Mouse (Mus musculus) WW6 (cell line): Measurements from ENCODE around the gene Snu13.

Experiments
- DNase-seq: peaks from one replicate; pipeline ENCODE4 v3.0.0-alpha.2; 2013; ENCODE audit warnings: low read depth, low spot score

The Snu13 gene

DNA sequence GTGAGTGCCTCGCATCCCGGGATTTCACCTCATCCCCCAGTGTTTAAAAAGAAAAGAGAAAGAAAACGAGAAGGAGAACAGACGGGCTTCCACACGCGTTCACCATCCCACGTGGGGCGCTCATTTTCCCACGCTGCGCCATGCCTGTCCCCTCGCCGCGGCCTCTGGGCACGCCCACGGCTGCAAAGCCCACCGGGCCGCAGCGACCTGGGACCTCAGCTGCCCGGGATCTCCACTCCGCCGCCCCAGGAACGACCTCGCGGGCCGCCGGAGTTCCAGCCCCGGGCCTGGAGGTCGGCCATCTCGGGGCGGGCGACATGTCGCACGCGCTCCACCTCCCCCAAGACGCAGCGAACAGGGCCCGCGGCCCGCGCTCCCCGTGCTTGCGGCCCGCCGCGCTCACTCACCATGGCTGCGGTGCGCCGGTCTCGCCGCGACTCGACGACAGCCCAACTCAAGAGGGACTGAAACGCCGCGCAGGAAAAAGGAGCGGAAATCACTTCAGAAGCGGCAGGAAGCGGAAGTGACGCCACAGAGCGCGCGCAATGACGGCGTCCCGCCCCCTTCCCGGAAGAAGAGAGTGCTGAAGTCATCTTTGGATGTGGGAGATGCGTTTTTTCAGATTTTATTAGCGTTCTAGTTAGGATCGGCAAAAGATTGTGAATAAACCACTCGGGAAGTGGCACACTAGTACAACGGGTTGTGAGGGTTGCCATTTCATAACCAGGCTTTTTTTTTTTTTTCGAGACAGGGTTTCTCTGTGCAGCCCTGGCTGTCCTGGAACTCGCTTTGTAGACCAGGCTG lies at the start of gene Snu13:
Gene Snu13 (minus strand): TSS at position 519 of the 804 bp plus-strand sequence.
- DNase-seq = no peak

DNA sequence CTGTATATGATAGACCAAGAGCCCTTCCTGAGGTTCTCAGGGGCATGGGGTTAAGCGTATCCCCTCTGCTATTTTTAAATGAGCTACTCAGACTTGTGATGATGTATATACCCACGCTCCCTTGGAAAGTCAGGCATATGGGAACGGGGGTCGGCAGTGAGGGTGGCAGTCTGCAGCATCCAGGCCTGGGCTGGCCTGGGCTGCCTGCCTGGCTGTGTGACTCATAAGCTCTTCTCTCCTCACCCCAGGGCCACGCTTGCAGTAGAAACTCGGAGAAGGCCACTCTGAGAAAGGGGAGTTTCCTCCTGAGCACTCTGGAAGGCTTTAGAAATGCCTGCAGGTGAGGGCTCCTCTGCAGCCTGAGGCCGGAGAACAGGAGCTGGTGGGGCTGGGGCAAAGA lies 43.7 kb upstream of the Snu13 start:
- no peak for DNase-seq

DNA sequence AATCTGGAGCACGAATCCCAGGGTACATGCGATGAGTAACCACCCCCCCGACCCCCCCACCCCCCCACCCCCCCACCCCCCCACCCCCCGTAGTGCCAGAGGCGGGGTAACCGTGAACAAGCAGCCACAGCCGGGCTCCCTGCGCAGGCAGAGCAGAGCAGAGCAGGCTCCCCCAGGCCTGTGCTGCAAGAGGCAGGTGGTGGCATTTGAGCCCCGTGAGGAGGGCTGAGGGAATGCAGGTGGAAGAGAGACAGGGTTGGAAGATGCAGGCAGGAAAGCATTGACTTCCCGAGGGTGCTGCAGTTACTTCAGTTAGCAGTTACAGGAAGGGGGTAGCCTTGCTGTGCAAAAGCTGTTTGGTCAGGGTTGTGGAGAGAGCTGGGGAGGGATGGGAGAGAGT lies 39.9 kb upstream of the Snu13 start:
- no peak for DNase-seq

DNA sequence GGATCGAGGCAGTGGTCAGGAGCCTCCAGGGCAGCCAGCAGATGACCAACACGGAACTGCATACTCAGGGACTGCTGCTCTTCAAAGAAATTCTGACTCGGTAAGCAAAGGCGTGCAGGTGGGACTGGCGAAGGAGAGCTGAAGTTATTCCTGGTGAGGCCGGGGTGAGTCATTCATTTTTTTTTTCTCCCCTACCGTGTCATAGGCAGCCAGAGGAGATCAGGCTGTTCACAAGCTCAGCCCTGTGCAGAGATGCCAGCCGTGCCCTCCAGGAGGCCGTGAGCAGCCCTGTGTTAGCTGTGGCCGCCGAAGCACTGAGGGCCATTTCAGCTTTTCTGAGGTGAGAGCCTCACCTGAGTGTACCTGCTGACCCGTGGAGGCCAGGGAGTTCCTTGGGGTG lies 38.7 kb upstream of the Snu13 start:
- no peak for DNase-seq

DNA sequence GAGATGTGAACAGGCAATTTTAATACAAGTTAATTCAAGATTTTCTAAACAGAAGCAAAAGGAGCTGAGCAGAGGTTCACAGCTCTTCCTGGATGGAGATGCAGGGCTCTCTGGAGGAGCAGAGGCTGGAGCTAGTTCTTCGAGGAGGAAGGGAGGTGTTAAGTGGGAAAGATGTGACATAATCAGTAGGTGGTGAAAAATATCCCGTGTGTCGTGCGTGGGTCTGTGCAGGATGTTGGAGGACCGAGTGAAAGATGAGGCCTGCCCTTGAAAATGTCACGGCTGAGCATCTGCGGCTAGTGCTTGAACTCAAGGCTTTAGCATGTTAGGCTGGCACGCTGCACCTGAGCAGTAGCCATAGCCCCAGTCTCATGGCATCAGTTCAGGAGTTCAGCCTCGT lies 38.2 kb upstream of the Snu13 start:
- DNase-seq = no peak

DNA sequence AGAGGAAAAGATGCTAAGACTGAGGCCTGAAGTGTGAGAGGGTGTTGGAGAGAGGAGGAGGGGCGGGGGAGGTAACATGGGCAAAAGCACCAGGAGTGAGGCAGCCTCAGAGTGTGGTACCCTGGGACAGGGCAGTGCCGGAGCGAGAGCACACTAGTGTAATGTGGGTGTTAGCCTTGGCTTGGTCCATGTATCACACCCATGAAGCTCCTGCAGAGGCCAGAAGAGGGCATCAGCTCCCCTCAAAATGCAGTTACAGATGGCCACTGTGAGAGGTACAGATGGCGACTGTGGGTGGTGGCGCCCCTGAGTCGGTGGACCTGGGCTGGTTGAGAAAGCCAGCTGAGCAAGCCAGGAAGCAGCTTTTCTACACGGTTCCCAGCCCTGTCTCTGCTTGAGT lies 33.8 kb upstream of the Snu13 start:
- DNase-seq = no peak

DNA sequence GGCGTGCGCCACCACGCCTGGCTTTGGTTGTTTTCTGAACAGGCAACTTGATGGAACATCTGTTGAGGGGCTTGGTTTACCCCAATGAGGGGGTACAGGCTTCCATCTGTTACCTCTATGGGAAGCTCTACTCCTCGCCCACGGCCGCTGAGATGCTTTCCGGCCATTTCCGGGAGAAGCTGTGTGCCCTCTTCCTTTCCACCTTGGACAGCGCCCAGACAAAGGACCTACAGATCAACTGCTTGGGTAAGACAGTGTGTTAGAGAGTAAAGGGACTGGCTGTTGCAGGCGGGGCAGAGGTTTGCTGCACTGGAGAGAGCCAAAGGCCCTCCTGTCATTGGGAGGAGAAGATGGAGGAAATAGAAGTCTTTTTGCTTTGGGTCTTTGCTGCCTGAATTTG lies 32.5 kb upstream of the Snu13 start:
- DNase-seq = no peak

DNA sequence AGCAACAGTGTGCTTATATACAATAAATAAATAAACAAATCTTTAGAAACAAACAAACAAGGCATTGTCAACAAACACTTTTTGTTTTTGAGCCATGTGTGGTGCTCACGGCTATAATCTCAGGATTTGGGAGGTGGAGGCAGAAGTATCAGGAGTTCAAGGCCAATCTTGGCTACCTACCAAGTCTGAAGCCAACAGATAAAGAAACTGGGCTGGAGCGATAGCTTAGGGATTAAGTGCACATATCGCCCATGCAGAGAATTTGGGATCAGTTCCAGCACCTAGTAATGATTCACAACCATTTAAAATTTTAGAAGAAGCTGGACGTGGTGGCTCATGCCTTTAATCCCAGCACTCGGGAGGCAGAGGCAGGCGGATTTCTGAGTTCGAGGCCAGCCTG lies 26.1 kb upstream of the Snu13 start:
- no peak for DNase-seq

DNA sequence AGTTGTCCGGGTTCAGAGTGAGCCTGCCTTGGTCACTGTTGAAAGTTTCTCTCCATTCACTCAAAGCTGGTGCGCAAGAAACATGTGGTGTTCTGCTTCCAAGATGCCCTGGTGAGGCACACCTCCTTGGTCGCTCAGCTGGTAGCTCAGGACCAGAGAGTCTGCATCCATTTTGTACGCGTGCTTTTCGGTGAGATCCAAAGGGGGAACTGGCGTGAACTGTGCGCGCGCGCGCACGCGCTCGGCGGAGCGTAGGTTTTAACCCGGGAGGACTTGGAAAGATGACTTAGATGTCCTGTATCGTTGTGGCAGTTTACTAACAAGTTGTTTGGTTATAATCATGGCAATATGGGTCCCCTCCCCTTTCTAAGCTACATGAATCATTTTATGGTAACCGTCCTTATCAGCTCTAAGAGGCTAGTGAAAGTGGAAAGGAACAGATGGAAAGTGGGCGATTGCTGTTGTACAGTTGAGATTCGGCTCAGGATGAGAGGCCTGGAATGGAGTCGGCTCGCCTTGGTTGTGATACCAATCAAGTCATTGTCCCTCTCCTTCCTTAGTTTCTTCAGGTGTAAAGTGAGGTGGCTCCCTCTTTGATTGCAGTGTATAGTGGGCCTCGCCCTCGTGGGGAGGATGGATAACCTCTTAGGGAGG lies 24.5 kb upstream of the Snu13 start:
- no peak for DNase-seq

DNA sequence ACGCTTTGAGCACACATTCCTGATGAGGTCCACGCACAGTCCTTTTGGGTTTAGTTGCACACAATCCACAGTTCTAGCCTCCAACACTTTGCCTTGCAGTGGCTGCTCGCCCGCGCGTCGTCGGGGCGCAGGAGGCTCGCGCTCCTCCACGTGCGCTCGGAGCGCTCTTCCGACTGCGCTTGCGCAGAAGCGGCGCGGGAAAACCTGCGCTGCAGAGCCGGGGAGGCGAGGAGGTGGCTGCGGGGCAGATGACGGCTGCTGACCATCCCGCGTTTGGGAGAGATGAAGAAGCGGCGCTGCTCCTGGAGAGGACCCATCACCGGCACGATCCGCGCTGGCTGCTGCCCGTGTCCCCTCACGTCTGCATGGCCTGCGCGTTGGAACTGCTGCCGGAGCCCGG lies 22.5 kb upstream of the Snu13 start, which contains the start of gene Mei1:
Gene Mei1 (plus strand): TSS at position 99 of the 400 bp plus-strand sequence.
- no peak for DNase-seq

DNA sequence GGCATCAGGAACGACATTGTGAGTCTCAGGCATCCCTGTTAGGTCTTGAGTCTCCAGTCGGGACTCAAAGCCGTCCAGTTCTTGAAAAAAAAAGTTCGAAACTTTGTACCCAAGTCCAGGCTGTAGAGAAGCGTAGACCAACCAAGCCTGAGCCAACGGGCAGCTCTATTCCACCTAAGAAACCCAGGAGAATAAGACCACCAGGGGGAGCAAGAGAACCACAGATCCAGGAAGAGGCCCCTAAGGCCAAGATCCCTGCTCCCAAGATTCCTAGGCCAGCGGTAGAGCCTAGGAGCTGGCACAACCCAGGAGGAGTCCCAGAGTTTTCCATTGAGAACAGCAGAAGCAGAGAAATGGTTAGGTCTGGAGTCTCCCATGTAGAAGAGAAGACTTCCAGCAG lies 18.1 kb upstream of the Snu13 start:
- peak; percentile 81 for DNase-seq

DNA sequence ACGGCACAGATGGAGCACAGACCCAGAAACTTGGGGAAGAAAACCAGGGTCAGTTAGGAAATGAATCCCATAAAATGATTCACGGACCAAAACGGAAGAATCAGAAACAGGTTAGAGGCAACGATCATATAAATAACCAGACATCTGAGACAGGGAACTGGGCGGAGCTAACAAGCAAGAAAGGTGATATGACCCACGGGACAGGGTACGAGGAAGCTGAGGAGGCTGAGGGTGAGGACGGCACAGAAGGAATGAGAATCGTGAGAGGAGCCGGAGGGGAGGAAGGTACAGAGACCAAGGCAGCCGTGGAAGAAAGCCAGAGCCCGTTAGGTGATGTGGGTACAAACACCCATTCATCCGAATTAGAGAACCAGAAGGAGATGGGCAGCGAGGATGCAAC lies 16.5 kb upstream of the Snu13 start:
- no peak for DNase-seq

DNA sequence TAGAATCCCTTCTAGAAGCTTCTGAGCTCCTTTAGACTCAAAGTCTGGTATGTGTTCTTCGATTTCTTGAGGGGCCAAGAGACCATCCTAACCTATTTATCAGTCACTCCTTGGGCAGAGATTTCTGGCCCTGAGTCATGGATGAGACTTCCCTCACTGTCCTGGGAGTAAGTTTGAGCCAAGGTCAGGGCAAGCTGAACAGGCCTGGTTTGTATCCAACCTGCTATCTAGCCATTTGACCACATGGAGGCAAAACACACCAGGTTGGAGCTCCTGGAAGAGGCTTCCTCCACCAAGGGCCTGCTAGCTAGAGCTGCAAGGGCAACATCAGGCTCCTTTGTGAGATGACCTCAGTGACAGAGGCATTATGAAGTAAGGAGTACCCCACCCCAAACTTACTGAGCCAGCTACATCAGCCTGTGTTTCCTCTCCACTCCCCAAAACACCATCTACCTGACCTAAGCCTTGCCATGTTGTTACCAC lies 11.4 kb upstream of the Snu13 start, which contains the start of gene 4930407I10Rik:
Gene 4930407I10Rik (plus strand): TSS at position 433 of the 483 bp plus-strand sequence.
- DNase-seq = no peak

DNA sequence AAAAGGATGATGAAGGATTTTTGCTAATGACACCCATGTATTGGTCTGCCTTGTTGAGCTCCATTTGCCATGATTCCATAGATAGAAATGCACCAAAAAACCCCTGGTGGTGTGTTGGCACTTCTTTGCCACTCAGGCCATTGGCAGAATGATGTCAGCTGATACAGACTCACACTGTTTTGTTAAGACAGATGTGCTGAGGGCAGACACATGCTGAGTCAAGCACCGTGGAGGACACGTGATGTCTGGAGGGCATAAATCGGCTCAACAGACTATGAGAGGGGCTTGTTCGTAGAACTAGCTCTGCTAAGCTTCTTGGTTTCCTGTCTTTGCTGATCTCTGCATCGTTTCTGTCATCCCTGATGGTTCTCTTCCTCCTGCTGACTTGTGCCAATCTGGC lies 5.1 kb upstream of the Snu13 start:
- no peak for DNase-seq

DNA sequence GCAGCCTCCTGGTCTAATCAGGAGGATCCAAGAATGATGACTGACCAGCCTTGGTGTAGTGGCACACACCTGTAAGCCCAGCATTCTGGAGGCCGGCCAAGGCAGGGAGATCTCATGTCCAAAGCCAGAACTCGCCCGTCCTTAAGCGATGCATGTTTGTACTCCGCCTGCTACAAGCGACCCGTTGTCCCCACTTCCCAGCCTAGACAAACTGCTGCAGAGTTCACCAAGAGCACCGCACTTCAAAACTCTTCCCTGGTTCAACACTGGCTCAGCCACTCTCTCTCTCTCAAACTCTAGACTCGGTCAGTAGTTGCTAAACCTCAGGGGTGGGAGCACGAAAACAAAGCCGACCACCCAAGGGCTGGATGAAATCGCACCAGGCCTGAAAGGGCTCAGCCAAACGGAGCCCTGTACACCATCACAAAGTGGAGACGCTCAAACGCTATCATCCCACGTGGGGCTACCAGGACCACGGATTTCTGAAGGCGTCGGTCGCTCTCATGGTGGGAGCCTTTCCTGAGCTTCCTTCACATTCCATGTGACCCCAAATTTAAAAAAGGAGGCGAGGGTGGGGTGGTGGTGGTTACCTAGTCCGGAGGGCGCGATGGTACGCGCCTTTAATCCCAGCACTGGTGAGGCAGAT lies 1.0 kb downstream of the Snu13 start:
- no peak for DNase-seq

DNA sequence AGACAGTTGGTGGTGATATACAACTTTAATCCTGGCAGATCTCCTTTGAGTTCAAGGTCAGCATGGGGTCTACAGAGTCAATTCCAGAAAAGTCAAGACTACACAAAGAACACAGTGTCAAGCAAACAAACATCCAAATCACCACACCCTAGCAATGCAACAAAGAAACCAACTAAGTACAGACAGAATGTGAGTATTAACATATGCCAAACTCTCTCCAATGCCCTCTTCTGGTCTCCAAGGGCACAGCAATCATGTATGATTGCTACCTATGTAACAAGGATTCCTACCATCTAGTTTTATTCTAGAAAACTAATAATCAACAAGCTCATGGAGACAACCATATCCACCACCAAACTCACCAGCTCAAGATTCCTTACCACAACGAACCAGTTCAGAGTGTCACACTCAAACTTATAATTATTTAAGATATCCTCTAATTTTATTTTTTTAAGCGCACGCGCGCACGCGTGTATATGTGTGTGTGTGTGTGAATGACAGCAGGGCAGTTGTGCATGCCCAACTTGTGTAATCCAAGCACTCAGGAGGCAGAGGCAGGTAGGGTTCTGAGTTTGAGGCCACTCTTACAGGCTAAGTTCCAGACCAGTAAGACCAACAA lies 3.1 kb downstream of the Snu13 start:
- DNase-seq = no peak

DNA sequence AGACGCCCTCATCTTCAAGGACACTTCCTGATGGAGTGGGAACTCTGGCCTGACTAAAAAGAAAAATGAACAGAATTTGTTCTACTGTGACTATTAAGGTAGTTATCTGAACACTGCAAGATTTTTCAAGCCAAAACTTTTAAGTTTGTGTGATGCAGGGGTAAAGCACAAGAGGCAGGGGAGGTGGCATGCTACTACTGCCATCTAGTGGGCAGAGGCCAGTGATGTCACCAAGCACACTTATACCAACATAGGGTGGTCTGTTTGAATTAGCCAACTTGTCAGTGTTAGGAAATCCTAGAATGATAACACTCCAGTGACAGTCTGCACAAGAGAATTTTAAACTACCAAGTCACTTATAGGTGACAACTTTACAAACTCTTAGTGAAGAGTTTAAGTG lies 6.7 kb downstream of the Snu13 start:
- no peak for DNase-seq

DNA sequence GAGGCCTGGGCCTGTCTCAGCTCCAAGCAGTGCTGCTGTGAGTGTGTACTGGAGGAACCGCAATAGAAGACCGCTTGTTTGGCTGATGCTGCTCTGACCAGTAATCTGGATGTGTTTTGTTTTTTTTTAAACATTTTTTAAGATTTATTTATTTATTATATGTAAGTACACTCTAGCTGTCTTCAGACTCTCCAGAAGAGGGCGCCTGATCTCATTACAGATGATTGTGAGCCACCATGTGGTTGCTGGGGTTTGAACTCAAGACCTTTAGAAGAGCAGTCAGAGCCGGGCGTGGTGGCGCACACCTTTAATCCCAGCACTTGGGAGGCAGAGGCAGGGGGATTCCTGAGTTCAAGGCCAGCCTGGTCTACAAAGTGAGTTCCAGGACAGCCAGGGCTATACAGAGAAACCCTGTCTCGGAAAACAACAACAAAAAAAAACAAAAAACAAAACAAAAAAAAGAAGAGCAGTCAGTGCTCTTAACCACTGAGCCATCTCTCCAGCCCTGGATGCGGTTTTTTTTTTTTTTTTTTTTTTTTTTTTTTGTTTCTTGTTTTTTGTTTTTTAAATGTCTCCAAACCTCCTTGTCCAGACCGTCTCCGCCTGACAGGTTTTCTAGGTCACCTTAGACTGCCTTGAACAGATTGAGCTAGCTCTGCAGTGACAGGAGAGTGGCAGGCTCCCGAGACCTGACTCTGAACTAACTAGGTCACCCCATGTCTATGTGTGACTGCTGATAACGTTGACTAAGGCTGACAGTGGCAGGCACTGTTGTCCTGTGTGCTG lies 11.3 kb downstream of the Snu13 start:
- DNase-seq = no peak

DNA sequence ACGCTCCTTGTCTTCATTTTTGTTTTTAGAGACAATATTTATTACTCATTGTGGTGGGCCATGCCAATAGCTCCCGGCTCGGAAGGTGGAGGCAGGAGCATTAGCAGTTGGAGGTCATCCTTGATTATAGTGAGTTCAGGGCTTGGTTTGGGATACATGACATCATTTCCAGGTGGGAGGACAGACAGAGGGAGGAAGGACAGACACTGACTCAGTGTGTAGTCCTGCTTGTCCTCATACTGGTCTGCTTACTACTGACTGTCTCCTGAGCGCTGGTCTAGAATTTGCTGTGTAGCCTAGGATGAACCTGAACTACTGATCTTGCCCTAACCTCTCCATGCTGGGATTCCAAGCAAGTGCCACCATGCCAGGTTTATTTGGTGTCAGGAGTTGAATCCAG lies 13.6 kb downstream of the Snu13 start, which contains the start of gene Desi1:
Gene Desi1 (minus strand): TSS at position 101 of the 400 bp plus-strand sequence.
- DNase-seq = no peak

DNA sequence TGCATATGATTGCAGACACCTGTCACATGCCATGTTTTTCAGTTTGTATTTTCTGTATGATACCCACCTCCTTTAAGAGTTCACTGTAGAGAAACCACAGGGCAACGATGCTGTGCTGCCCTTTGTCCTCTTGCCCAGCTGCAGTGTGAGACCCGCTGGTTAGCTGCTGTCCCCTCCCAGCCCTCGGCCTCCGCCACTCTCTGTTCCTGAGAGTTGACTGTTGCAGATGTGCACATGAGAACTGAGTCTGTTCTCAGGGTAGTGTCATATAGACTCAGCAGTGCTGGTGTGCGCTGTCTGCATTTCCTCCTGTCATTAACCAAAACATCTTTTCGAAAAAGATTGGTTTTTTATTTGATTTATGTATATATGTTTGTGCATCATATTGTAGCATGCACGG lies 15.0 kb downstream of the Snu13 start:
- DNase-seq = no peak

DNA sequence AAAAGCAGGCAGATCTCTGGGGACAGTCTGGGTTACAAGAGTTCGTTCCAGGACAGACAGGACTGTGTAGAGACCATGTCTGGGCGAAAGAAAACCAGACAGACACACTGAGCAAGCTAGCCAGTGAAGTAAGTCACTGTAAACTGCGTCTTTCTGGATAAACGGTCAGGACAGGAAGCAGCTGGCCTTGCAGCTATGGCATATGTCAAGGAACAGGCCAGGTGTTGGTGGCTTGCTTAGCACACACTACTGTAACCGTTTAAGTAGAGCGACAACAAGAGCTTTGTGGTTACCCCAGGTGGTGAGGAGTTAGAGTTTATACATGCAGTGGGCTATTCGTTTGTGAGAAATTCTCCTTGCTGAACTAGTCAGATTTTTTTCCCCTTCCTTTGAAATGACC lies 19.7 kb downstream of the Snu13 start:
- DNase-seq = no peak
